Mouse (Mus musculus) ES-E14 (cell line): ENCODE results near the gene Map3k5.
"Not testable (repeated sequence)": the region's sequence is repeated elsewhere in the genome, so short reads cannot be mapped to it uniquely, and the experiment has no call there.

Source experiments
- CHD2 ChIP-seq: IDR thresholded peaks from 2 replicates; pipeline ENCODE4 v1.6.1; 2014; ENCODE audit warnings: mild to moderate bottlenecking, low read depth, low read length, inconsistent platforms
- HCFC1 ChIP-seq: IDR thresholded peaks from 2 replicates; pipeline ENCODE4 v1.6.1; 2012; ENCODE audit warnings: low read length, inconsistent platforms, borderline replicate concordance; ENCODE audit not compliant: insufficient read depth
- MAFK ChIP-seq: IDR thresholded peaks from 2 replicates; pipeline ENCODE4 v1.6.1; 2014; ENCODE audit warnings: mild to moderate bottlenecking, low read depth, low read length, inconsistent platforms; ENCODE audit not compliant: insufficient read depth
- ZC3H11A ChIP-seq: IDR thresholded peaks from 2 replicates; pipeline ENCODE4 v1.6.1; 2012; ENCODE audit warnings: low read depth, mild to moderate bottlenecking, inconsistent platforms, low read length, borderline replicate concordance
- ZNF384 ChIP-seq: IDR thresholded peaks from 2 replicates; pipeline ENCODE4 v1.6.1; 2012; ENCODE audit warnings: low read depth, low read length, inconsistent platforms

GRCm38 (mm10) chr10:19971491-19971890 is 37.2 kb downstream of the Map3k5 start:
- not testable (repeated sequence) for TF ChIP-seq ZNF384, HCFC1, ZC3H11A, MAFK, CHD2
